Mouse (Mus musculus): ENCODE measurements around the gene L2hgdh. TPM values are rescaled to one million over a fixed set of nuclear protein-coding genes. Genes with fewer than 3 reads are reported as not detected.

The L2hgdh gene
- 38.9 and 41.5 TPM in 2 replicates for total RNA-seq (2014; rRNA removed)
- polyA plus RNA-seq (2012; rRNA removed), result 17.9 and 19.6 TPM in 2 replicates

DNA sequence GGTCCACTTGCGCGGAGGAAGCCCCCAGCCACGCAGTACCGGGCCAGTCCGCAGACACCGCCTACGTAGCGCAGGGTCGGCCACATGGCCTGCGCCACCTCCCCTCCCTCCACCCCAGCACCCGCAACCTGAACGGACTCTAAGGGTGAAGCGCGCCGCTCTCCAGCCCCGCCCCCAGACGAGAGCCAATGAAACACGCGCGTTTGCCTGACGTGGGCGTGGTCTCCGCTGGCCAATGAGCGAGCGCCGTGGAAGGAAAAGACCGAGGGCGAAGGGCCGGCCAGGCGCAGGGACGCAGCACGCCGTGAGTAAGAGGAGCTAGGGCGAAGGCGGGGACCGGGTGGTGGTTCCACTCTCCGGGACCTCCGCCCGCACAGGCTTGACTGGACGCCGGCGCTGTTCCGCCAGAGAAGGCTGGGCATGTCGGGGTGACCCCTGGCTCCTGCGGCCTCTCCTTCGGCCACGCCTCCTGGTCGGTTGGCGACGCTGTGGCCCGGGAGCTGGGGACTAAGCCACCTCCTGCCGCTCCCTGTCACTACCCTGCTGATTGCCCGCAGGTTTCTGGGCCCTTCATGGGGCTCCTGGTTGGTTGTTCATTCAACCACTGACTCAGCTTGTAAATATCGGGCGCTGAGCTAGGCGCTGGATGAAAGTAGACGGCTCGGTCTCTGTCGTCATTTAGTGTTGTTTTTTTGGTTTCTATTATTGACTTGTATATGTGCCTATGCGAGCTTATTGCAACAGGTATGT, at the start of gene L2hgdh, which contains the start of gene Atp5s:
Gene L2hgdh (minus strand): TSS at position 163 of the 750 bp plus-strand sequence.
Gene Atp5s (plus strand): TSS at position 240 of the 750 bp plus-strand sequence.
- TF ChIP-seq CTCF (IDR thresholded peaks at IDR 0.05; ENCODE audit: low read depth, low read length), result no peak
- TF ChIP-seq POLR2A (IDR thresholded peaks at IDR 0.05; ENCODE audit: extremely low read depth, insufficient read depth, low read length), result peak; percentile 90
- H3K27me3 ChIP-seq (ENCODE audit: control insufficient read depth, insufficient read depth, low read length), result no peaks in the 10 kb centered on the region
- H3K4me3 ChIP-seq (ENCODE audit: insufficient read depth, low read depth, low read length), result peak within 1 kb of the TSS; percentile 86
- DNase-seq (ENCODE audit: extremely low read depth, low read depth, low spot score), result peak; percentile 88
- H3K79me2 ChIP-seq (ENCODE audit: control insufficient read depth, insufficient read depth, low read length), result peaks cover 14% of the 10 kb centered on the region; the same call in 1 of the 2 replicates
- H3K9ac ChIP-seq (ENCODE audit: low read depth, low read length), result peak within 1 kb of the TSS; percentile 91
- WGBS, result under 1% methylated on average over 60 of the region's 60 CpGs
- H3K27ac ChIP-seq (replicated peaks; ENCODE audit: insufficient read depth, low read depth, low read length), result peak within 1 kb of the TSS; percentile 91
- peaks cover 7% of the 10 kb centered on the region; the same call in 1 of the 2 replicates for H3K36me3 ChIP-seq (ENCODE audit: control insufficient read depth, insufficient read depth, low read length)
- peaks cover 13% of the 10 kb centered on the region for H3K4me1 ChIP-seq (ENCODE audit: control insufficient read depth, insufficient read depth, low read length)

DNA sequence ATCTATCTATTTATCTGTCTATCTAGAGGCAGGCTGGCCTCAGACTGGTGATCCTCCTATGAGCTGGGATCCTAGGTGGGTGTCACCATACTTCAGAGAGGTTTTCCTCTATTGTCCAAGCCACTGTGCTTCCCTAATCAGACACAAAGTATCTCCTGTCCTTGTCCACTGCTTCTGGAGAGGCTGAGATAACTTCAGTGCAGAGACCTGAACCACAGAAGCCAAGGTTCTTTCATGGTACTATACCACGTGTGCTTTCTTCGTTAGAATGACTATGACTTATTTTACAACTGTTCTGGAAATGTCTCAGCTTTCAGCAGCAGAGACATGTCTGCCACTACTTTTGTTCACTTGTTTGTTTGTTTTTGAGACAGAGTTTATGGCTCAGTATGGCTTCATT, 44.2 kb upstream of the L2hgdh start:
- WGBS, result 94% methylated on average over 2 of the region's 2 CpGs
- H3K27ac ChIP-seq (replicated peaks; ENCODE audit: insufficient read depth, low read depth, low read length), result no peak overlapping the region
- peaks cover 5% of the 10 kb centered on the region; the same call in 1 of the 2 replicates for H3K4me1 ChIP-seq (ENCODE audit: control insufficient read depth, insufficient read depth, low read length)
- H3K27me3 ChIP-seq (ENCODE audit: control insufficient read depth, insufficient read depth, low read length), result no peaks in the 10 kb centered on the region
- H3K79me2 ChIP-seq (ENCODE audit: control insufficient read depth, insufficient read depth, low read length), result no peaks in the 10 kb centered on the region
- TF ChIP-seq POLR2A (IDR thresholded peaks at IDR 0.05; ENCODE audit: extremely low read depth, insufficient read depth, low read length) (no peak), CTCF (IDR thresholded peaks at IDR 0.05; ENCODE audit: low read depth, low read length) (no peak)
- H3K9ac ChIP-seq (ENCODE audit: low read depth, low read length), result no peak overlapping the region
- H3K4me3 ChIP-seq (ENCODE audit: insufficient read depth, low read depth, low read length), result no peak overlapping the region
- no peak for DNase-seq (ENCODE audit: extremely low read depth, low read depth, low spot score)
- H3K36me3 ChIP-seq (ENCODE audit: control insufficient read depth, insufficient read depth, low read length), result no peaks in the 10 kb centered on the region

DNA sequence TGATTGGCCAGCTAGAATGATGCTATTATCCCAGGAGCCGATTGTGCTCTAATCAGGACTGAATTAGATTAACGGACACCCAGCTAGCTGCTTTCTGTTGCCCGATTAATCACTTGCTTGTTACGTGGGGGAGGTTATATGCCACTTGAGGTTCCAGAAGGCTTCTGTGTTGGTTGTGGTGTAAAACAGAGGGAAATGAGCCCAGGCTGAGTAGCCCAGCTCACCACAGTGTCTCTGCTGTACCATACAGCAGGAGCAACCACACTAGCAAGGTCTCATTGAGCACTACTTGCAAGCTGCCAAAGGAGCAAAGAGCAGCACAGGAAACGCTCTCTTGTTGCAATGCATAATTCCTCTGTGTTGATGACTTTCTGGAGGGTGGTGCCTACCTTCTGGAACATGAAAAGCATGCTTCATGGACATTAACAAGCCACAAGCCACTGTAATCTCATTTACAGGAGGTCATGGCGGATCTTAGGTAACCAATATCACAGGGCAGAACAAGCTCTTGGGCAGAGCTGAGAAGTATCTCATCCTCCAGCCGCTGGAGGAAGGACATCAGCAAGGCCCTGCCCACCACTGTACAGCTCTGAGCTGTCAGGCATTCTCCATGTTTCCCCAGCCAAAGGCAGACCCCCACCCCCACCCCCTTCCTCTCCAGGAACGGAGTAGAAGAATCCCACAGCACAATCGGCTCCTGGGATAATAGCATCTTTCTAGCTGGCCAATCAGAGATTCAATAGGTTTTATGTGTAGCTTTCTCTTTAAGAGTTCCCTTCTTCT, 43.0 kb upstream of the L2hgdh start:
- TF ChIP-seq POLR2A (IDR thresholded peaks at IDR 0.05; ENCODE audit: extremely low read depth, insufficient read depth, low read length), result no peak
- no peak for TF ChIP-seq CTCF (IDR thresholded peaks at IDR 0.05; ENCODE audit: low read depth, low read length)
- H3K36me3 ChIP-seq (ENCODE audit: control insufficient read depth, insufficient read depth, low read length), result no peaks in the 10 kb centered on the region
- H3K4me1 ChIP-seq (ENCODE audit: control insufficient read depth, insufficient read depth, low read length), result peaks cover 5% of the 10 kb centered on the region; the same call in 1 of the 2 replicates
- H3K79me2 ChIP-seq (ENCODE audit: control insufficient read depth, insufficient read depth, low read length), result no peaks in the 10 kb centered on the region
- H3K9ac ChIP-seq (ENCODE audit: low read depth, low read length), result no peak overlapping the region
- H3K27me3 ChIP-seq (ENCODE audit: control insufficient read depth, insufficient read depth, low read length), result no peaks in the 10 kb centered on the region
- H3K4me3 ChIP-seq (ENCODE audit: insufficient read depth, low read depth, low read length), result no peak overlapping the region
- H3K27ac ChIP-seq (replicated peaks; ENCODE audit: insufficient read depth, low read depth, low read length), result no peak overlapping the region
- 73% methylated on average over 9 of the region's 9 CpGs for WGBS
- peak; percentile 57 for DNase-seq (ENCODE audit: extremely low read depth, low read depth, low spot score)

DNA sequence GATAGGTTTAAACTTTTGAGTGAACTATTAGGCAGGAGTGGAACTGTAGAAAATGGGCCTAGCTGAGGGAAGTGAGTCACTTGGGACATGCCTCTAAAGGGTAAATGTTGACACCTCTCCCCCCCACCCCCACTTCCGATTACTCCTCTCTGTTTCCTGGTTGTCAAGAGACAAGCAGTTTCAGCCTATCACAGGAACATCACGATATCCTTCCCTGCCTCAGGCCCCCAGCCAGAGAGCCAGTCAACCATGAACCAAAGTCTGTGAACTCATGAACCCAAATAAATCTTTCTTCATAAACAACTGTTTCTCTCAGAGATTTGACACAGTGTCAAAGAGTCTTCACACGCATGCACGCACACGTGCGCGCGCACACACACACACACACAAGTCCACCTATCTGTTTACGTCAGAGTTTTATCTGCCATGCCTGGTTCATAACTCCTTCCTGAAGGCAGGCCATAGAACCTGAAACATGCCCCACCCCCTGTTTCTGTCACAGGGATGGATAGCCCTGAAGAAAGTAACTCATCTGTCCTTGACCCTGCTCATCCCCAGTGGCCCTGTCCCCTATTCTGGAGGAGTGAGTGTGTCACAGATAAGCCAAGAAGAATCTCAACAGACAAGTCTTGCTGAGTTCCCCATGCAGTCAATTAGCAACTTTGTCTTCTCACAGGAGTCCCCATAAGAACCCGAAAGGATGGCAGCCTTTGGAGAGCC, 41.7 kb upstream of the L2hgdh start:
- H3K27ac ChIP-seq (replicated peaks; ENCODE audit: insufficient read depth, low read depth, low read length), result no peak overlapping the region
- WGBS, result 62% methylated on average over 10 of the region's 10 CpGs

DNA sequence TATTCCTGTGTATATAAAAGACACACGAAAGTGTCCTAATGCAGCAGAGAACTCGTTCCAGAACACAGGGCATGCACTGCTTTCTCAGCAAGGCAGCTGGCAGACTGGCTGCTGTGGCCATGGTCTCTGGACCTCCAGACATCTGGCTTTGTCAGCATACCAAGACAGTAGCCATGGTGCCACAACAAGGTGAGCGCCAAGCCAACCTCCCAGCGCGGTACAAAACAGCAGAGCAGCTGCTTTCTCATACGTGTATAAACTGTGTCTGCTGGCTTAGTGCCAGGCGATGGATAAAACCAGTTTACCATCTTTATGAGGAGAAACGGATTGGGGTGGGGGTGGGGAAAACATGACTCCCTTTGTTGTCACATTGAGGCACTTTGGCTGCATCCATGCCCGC, 40.9 kb upstream of the L2hgdh start:
- Histone ChIP-seq H3K79me2 (ENCODE audit: control insufficient read depth, insufficient read depth, low read length) (no peaks in the 10 kb centered on the region), H3K27me3 (ENCODE audit: control insufficient read depth, insufficient read depth, low read length) (no peaks in the 10 kb centered on the region), H3K27ac (replicated peaks; ENCODE audit: insufficient read depth, low read depth, low read length) (no peak overlapping the region), H3K4me1 (ENCODE audit: control insufficient read depth, insufficient read depth, low read length) (peaks cover 5% of the 10 kb centered on the region; the same call in 1 of the 2 replicates), H3K36me3 (ENCODE audit: control insufficient read depth, insufficient read depth, low read length) (no peaks in the 10 kb centered on the region), H3K4me3 (ENCODE audit: insufficient read depth, low read depth, low read length) (no peak overlapping the region), H3K9ac (ENCODE audit: low read depth, low read length) (no peak overlapping the region)
- WGBS, result 84% methylated on average over 9 of the region's 9 CpGs
- TF ChIP-seq CTCF (IDR thresholded peaks at IDR 0.05; ENCODE audit: low read depth, low read length) (no peak), POLR2A (IDR thresholded peaks at IDR 0.05; ENCODE audit: extremely low read depth, insufficient read depth, low read length) (no peak)
- no peak for DNase-seq (ENCODE audit: extremely low read depth, low read depth, low spot score)

More for the DNA sequence above, 41.7 kb upstream of the L2hgdh start:
- Histone ChIP-seq H3K27me3 (ENCODE audit: control insufficient read depth, insufficient read depth, low read length) (no peaks in the 10 kb centered on the region), H3K36me3 (ENCODE audit: control insufficient read depth, insufficient read depth, low read length) (no peaks in the 10 kb centered on the region), H3K4me3 (ENCODE audit: insufficient read depth, low read depth, low read length) (no peak overlapping the region), H3K79me2 (ENCODE audit: control insufficient read depth, insufficient read depth, low read length) (no peaks in the 10 kb centered on the region), H3K9ac (ENCODE audit: low read depth, low read length) (no peak overlapping the region), H3K4me1 (ENCODE audit: control insufficient read depth, insufficient read depth, low read length) (peaks cover 5% of the 10 kb centered on the region; the same call in 1 of the 2 replicates)
- no peak for TF ChIP-seq POLR2A (IDR thresholded peaks at IDR 0.05; ENCODE audit: extremely low read depth, insufficient read depth, low read length)
- DNase-seq (ENCODE audit: extremely low read depth, low read depth, low spot score), result peak; percentile 83
